Mouse (Mus musculus) forebrain, embryonic 13.5 days (tissue): ENCODE data around the gene Cracr2b. TPM values are rescaled to one million over a fixed set of nuclear protein-coding genes. Genes with fewer than 3 reads are reported as not detected.

ENCODE experiments used
- ATAC-seq: fragments of 200-750 bp; cut with Nextera tagmentation; 2 replicates; pipeline ENCODE4 v1.8.0; 2017
- H3K27ac ChIP-seq: fragments of 300-500 bp; sonication (generic); 2 replicates; pipeline ENCODE4 v1.5.1; 2015; ENCODE audit warnings: inconsistent platforms, mild to moderate bottlenecking, moderate library complexity
- H3K27me3 ChIP-seq: fragments of 300-500 bp; sonication (generic); 2 replicates; pipeline ENCODE4 v1.6.1; 2015; ENCODE audit warnings: mild to moderate bottlenecking, inconsistent platforms
- H3K36me3 ChIP-seq: fragments of 300-500 bp; sonication (generic); 2 replicates; pipeline ENCODE4 v1.6.1; 2015; ENCODE audit warnings: mild to moderate bottlenecking, inconsistent platforms; ENCODE audit not compliant: poor library complexity, severe bottlenecking
- H3K4me1 ChIP-seq: fragments of 300-500 bp; sonication (generic); 2 replicates; pipeline ENCODE4 v1.6.1; 2015; ENCODE audit warnings: inconsistent platforms
- H3K4me2 ChIP-seq: fragments of 300-500 bp; sonication (generic); 2 replicates; pipeline ENCODE4 v1.6.1; 2015; ENCODE audit warnings: inconsistent platforms, mild to moderate bottlenecking, moderate library complexity
- H3K4me3 ChIP-seq: fragments of 300-500 bp; sonication (generic); 2 replicates; pipeline ENCODE4 v1.5.1; 2015; ENCODE audit warnings: mild to moderate bottlenecking, inconsistent platforms
- H3K9ac ChIP-seq: fragments of 300-500 bp; sonication (generic); 2 replicates; pipeline ENCODE4 v1.6.1; 2015; ENCODE audit warnings: mild to moderate bottlenecking, inconsistent platforms
- H3K9me3 ChIP-seq: fragments of 300-500 bp; sonication (generic); replicated peaks from 2 replicates; pipeline ENCODE4 v1.6.1; 2016; ENCODE audit warnings: inconsistent platforms
- WGBS: fragments of 180-500 bp; shearing (Covaris S2); methylation state at CpG from one replicate; pipeline ENCODE4 v1.1.7; 2015; 5-methylcytosine and 5-hydroxymethylcytosine counted together
- polyA plus RNA-seq: library from polyadenylated mRNA; unstranded; fragments of >200 nt; fragmentation: Nextera tagmentation; extraction: Ambion mirVana; gene quantifications from 2 replicates; pipeline ENCODE4 v1.2.1, GENCODE M21; 2015

Cracr2b gene
- polyA plus RNA-seq, 1 experiment from 2014 or later, result 6.0 TPM

- ATAC-seq, result peak; percentile 84
- peak overlapping the region; percentile 76 for H3K9ac ChIP-seq
- 19% methylated on average over 8 of the region's 8 CpGs for WGBS
- no peaks in the 10 kb centered on the region for H3K9me3 ChIP-seq
- peak overlapping the region; percentile 73 for H3K4me2 ChIP-seq
- H3K4me1 ChIP-seq, result peaks cover 47% of the 10 kb centered on the region
- peak overlapping the region; percentile 85 for H3K27ac ChIP-seq
- peaks cover 36% of the 10 kb centered on the region for H3K36me3 ChIP-seq
- peak overlapping the region; percentile 64 for H3K4me3 ChIP-seq
- peaks cover 35% of the 10 kb centered on the region for H3K27me3 ChIP-seq
These were observed 7.8 kb downstream of the Cracr2b start for GRCm38 (mm10) chr7:141468522-141469211.

GRCm38 (mm10) chr7:141469352-141469751 is 8.5 kb downstream of the Cracr2b start:
- Histone ChIP-seq H3K27me3 (peaks cover 28% of the 10 kb centered on the region), H3K36me3 (peaks cover 36% of the 10 kb centered on the region), H3K27ac (peak overlapping the region; percentile 85; the same call in 1 of the 2 replicates), H3K4me3 (peak overlapping the region; percentile 64), H3K9ac (peak overlapping the region; percentile 76), H3K4me1 (peaks cover 54% of the 10 kb centered on the region), H3K4me2 (peak overlapping the region; percentile 73), H3K9me3 (no peaks in the 10 kb centered on the region)
- no peak for ATAC-seq
- 79% methylated on average over 6 of the region's 6 CpGs for WGBS

GRCm38 (mm10) chr7:141469901-141470636 is 9.2 kb downstream of the Cracr2b start:
- Histone ChIP-seq H3K4me3 (peak overlapping the region; percentile 64; the same call in 1 of the 2 replicates), H3K4me2 (0 out of 2 replicates have a peak overlapping the region, but pooled peaks have one; percentile 18), H3K36me3 (peaks cover 36% of the 10 kb centered on the region), H3K27ac (no peak overlapping the region), H3K27me3 (peaks cover 21% of the 10 kb centered on the region), H3K9me3 (no peaks in the 10 kb centered on the region), H3K9ac (peak overlapping the region; percentile 34; the same call in 1 of the 2 replicates), H3K4me1 (peaks cover 51% of the 10 kb centered on the region)
- 93% methylated on average over 18 of the region's 18 CpGs for WGBS
- ATAC-seq, result no peak

GRCm38 (mm10) chr7:141470637-141470944 is 9.7 kb downstream of the Cracr2b start:
- peaks cover 53% of the 10 kb centered on the region for H3K4me1 ChIP-seq
- H3K36me3 ChIP-seq, result peaks cover 36% of the 10 kb centered on the region
- no peak overlapping the region for H3K4me3 ChIP-seq
- ATAC-seq, result no peak
- H3K4me2 ChIP-seq, result no peak overlapping the region
- 92% methylated on average over 10 of the region's 10 CpGs for WGBS
- peaks cover 18% of the 10 kb centered on the region for H3K27me3 ChIP-seq
- no peak overlapping the region for H3K9ac ChIP-seq
- H3K27ac ChIP-seq, result no peak overlapping the region
- H3K9me3 ChIP-seq, result no peaks in the 10 kb centered on the region

- WGBS, result 77% methylated on average over 1 of the region's 1 CpGs
- H3K4me1 ChIP-seq, result peaks cover 59% of the 10 kb centered on the region
- no peak for ATAC-seq
These were observed 10.3 kb downstream of the Cracr2b start for GRCm38 (mm10) chr7:141471236-141471635.

GRCm38 (mm10) chr7:141472226-141472625 is 11.3 kb downstream of the Cracr2b start:
- 82% methylated on average over 6 of the region's 6 CpGs for WGBS

More at GRCm38 (mm10) chr7:141471236-141471635, 10.3 kb downstream of the Cracr2b start:
- Histone ChIP-seq H3K27ac (no peak overlapping the region), H3K4me2 (no peak overlapping the region), H3K9me3 (no peaks in the 10 kb centered on the region), H3K4me3 (no peak overlapping the region), H3K27me3 (peaks cover 18% of the 10 kb centered on the region), H3K9ac (no peak overlapping the region), H3K36me3 (peaks cover 36% of the 10 kb centered on the region)

GRCm38 (mm10) chr7:141472763-141473162 is 11.9 kb downstream of the Cracr2b start:
- Histone ChIP-seq H3K4me3 (no peak overlapping the region), H3K9me3 (no peaks in the 10 kb centered on the region), H3K4me2 (no peak overlapping the region), H3K4me1 (peaks cover 58% of the 10 kb centered on the region), H3K36me3 (peaks cover 36% of the 10 kb centered on the region), H3K9ac (no peak overlapping the region), H3K27ac (no peak overlapping the region), H3K27me3 (peaks cover 21% of the 10 kb centered on the region)
- no peak for ATAC-seq
- WGBS, result 89% methylated on average over 6 of the region's 6 CpGs

More at GRCm38 (mm10) chr7:141472226-141472625, 11.3 kb downstream of the Cracr2b start:
- ATAC-seq, result no peak
- Histone ChIP-seq H3K27ac (no peak overlapping the region), H3K27me3 (peaks cover 19% of the 10 kb centered on the region), H3K36me3 (peaks cover 36% of the 10 kb centered on the region), H3K9ac (no peak overlapping the region), H3K4me1 (peaks cover 62% of the 10 kb centered on the region), H3K9me3 (no peaks in the 10 kb centered on the region), H3K4me2 (no peak overlapping the region), H3K4me3 (no peak overlapping the region)

GRCm38 (mm10) chr7:141474160-141474559 is 13.3 kb downstream of the Cracr2b start:
- WGBS, result 9% methylated on average over 5 of the region's 5 CpGs

GRCm38 (mm10) chr7:141475011-141475804 is 14.3 kb downstream of the Cracr2b start, which contains the start of the genes Polr2l and Tspan4:
TSS of gene Polr2l (minus strand) at chr7:141475132.
TSS of gene Tspan4 (plus strand) at chr7:141475240.
- Histone ChIP-seq H3K4me1 (peaks cover 34% of the 10 kb centered on the region), H3K9me3 (no peaks in the 10 kb centered on the region), H3K9ac (peak within 1 kb of the TSS; percentile 86), H3K27me3 (peaks cover 27% of the 10 kb centered on the region), H3K4me2 (peak within 1 kb of the TSS; percentile 87), H3K36me3 (peaks cover 26% of the 10 kb centered on the region), H3K27ac (peak within 1 kb of the TSS; percentile 85), H3K4me3 (peak within 1 kb of the TSS; percentile 81)
- under 1% methylated on average over 87 of the region's 87 CpGs for WGBS
- ATAC-seq, result peak; percentile 91

More at GRCm38 (mm10) chr7:141474160-141474559, 13.3 kb downstream of the Cracr2b start:
- H3K36me3 ChIP-seq, result peaks cover 36% of the 10 kb centered on the region
- H3K9me3 ChIP-seq, result no peaks in the 10 kb centered on the region
- peak overlapping the region; percentile 86 for H3K9ac ChIP-seq
- peak overlapping the region; percentile 87 for H3K4me2 ChIP-seq
- H3K27me3 ChIP-seq, result peaks cover 27% of the 10 kb centered on the region
- H3K4me3 ChIP-seq, result peak overlapping the region; percentile 81
- no peak for ATAC-seq
- H3K4me1 ChIP-seq, result peaks cover 44% of the 10 kb centered on the region
- no peak overlapping the region for H3K27ac ChIP-seq

- 4% methylated on average over 12 of the region's 12 CpGs for WGBS
These were observed 14.9 kb downstream of the Cracr2b start for GRCm38 (mm10) chr7:141475805-141476158.

GRCm38 (mm10) chr7:141476226-141476980 is 15.5 kb downstream of the Cracr2b start:
- H3K4me2 ChIP-seq, result peak overlapping the region; percentile 87
- peaks cover 41% of the 10 kb centered on the region for H3K4me1 ChIP-seq
- no peaks in the 10 kb centered on the region for H3K9me3 ChIP-seq
- H3K36me3 ChIP-seq, result peaks cover 14% of the 10 kb centered on the region
- no peak for ATAC-seq
- peaks cover 27% of the 10 kb centered on the region for H3K27me3 ChIP-seq
- H3K4me3 ChIP-seq, result peak overlapping the region; percentile 81
- 8% methylated on average over 17 of the region's 17 CpGs for WGBS
- peak overlapping the region; percentile 25; the same call in 1 of the 2 replicates for H3K27ac ChIP-seq
- peak overlapping the region; percentile 86 for H3K9ac ChIP-seq

More at GRCm38 (mm10) chr7:141475805-141476158, 14.9 kb downstream of the Cracr2b start:
- Histone ChIP-seq H3K4me2 (peak overlapping the region; percentile 87), H3K27me3 (peaks cover 27% of the 10 kb centered on the region), H3K4me3 (peak overlapping the region; percentile 81), H3K9ac (peak overlapping the region; percentile 86), H3K4me1 (peaks cover 35% of the 10 kb centered on the region), H3K9me3 (no peaks in the 10 kb centered on the region), H3K36me3 (peaks cover 20% of the 10 kb centered on the region), H3K27ac (no peak overlapping the region)
- ATAC-seq, result no peak
